Comparison of ENCODE assay signal across 17 mouse cellular contexts in genomic region chr2:143114716-143115115, GRCm38 (mm10). TPM values are rescaled to one million over a fixed set of nuclear protein-coding genes. Genes with fewer than 3 reads are reported as not detected.
A peak's percentile ranks its signal among the peaks of the same experiment; 100 is the strongest.
DNase-seq lines count a peak whose midpoint lies in the region; TF ChIP-seq lines count a peak whose summit lies in the region.
"Had no signal": no experiment of that assay in that cellular context is flagged by ENCODE, and none has a peak within 500 bp of the region (broad histone marks: within the 10 kb centered on the region; RNA-seq: fewer than 3 reads in every experiment).

No protein-coding gene starts in this region.

- H3K4me1 ChIP-seq in lung, adult 2 months (ENCODE audit: control insufficient read depth, insufficient read depth, low read length) = no peaks in the 10 kb centered on the region
- H3K4me1 ChIP-seq: heart, embryonic 13.5 days; limb, embryonic 10.5 days; midbrain, embryonic 12.5 days had no signal

- TF ChIP-seq POLR2A in lung, adult 2 months (IDR thresholded peaks at IDR 0.05; ENCODE audit: borderline replicate concordance, extremely low read depth, low read depth, low read length) = no peak

- peak; percentile 49 to 75 for DNase-seq in frontal cortex, adult 2 months (ENCODE audit: extremely low spot score in 1 of 2, low spot score in 1 of 2)
- DNase-seq in frontal cortex, postnatal 14 days (ENCODE audit: low spot score in 2 of 2) = no peak
- peak; percentile 53 for DNase-seq in cerebellum, adult 8-10 months
- peak; percentile 72 for DNase-seq in layer of hippocampus, adult 9-11 months
- peak; percentile 75 to 86 for DNase-seq in right cerebral cortex, postnatal 10 days (ENCODE audit: low spot score in 2 of 2)
- no peak for DNase-seq in gastrocnemius, adult 2 months
- DNase-seq in lung, adult 2 months = no peak
- no peak for DNase-seq in B cell, adult 2 months
- DNase-seq: adrenal gland, adult 8-10 months; embryo, embryonic 11 days; liver, postnatal 0 days; thymus, postnatal 25 days had no signal

- TF ChIP-seq CTCF in gastrocnemius, adult 2 months (IDR thresholded peaks at IDR 0.05) = no peak
- TF ChIP-seq CTCF in lung, adult 2 months (IDR thresholded peaks at IDR 0.05; ENCODE audit: insufficient read depth, low read length) = no peak

- 62% methylated on average over 4 of the region's 4 CpGs for WGBS in lung, adult 2 months

- H3K27ac ChIP-seq in gastrocnemius, adult 2 months = no peak overlapping the region
- H3K27ac ChIP-seq: heart, embryonic 13.5 days; limb, embryonic 10.5 days; midbrain, embryonic 12.5 days had no signal

- intact Hi-C loops in gastrocnemius, adult 2 months (cut with DNase I) = loop anchor here (2.0 kb wide), 1 partner anchor 662 kb away; no protein-coding TSS in a partner anchor

- H3K4me3 ChIP-seq in gastrocnemius, adult 2 months = no peak overlapping the region
- H3K4me3 ChIP-seq in lung, adult 2 months (replicated peaks; ENCODE audit: extremely low read depth, low read depth, low read length) = no peak overlapping the region
- H3K4me3 ChIP-seq: heart, embryonic 13.5 days; limb, embryonic 10.5 days; midbrain, embryonic 12.5 days had no signal

RNA-seq across cellular contexts. Expression of gene Otor, which starts 36.4 kb away (rescaled TPM):
- not detected in 2 replicates for polyA plus RNA-seq in frontal cortex, adult 2 months (2012; rRNA removed)
- not detected for total RNA-seq in gastrocnemius, adult 2 months (2021)
- not detected in 2 replicates for polyA plus RNA-seq in lung, adult 2 months (2012; rRNA removed)
- total RNA-seq: adrenal gland, adult 8-10 months; neutrophil, adult 5-6 weeks had no signal
- polyA plus RNA-seq: liver, postnatal 0 days; spleen, adult 2 months had no signal

RNA-seq across cellular contexts. Expression of gene Snrpb2, which starts 51.9 kb away (rescaled TPM):
- polyA plus RNA-seq in frontal cortex, adult 2 months (2012; rRNA removed) = 25.5 and 27.6 TPM in 2 replicates
- total RNA-seq in gastrocnemius, adult 2 months (2021) = 10 to 100 TPM; 16.0 to 20.4 TPM
- polyA plus RNA-seq in lung, adult 2 months (2012; rRNA removed) = 2.2 and 4.1 TPM in 2 replicates

Comparison
In these comparisons a context has a peak if more than half of its experiments do, and no peak if none do; other contexts are left out.
1. DNase-seq: peak in frontal cortex, adult 2 months (2 of 2), cerebellum, adult 8-10 months (single experiment), layer of hippocampus, adult 9-11 months (single experiment) and right cerebral cortex, postnatal 10 days (2 of 2); none in frontal cortex, postnatal 14 days (0 of 2), gastrocnemius, adult 2 months (single experiment), lung, adult 2 months (single experiment) and B cell, adult 2 months (0 of 2).